In the genomic region with DNA sequence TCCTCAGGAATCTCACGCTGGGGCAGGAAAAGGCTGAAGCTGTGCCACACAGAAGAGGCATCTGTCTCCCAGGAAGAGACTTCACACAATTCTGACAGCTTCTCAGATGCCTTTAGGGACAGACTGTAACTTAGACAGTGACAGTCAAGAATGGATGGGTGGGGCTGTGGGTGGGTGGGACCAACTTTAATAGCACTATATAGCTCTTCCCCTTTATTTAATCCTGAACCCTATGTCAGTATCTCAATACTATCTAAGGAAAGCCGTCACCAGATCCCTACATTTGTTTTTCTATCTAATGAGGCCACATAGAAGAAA, we compare ENCODE assay signal across 29 mouse cellular contexts. TPM values are rescaled to one million over a fixed set of nuclear protein-coding genes. Genes with fewer than 3 reads are reported as not detected.
DNase-seq lines count a peak whose midpoint lies in the region; ATAC-seq and TF ChIP-seq lines count a peak whose summit lies in the region.
"Had no signal": no experiment of that assay in that cellular context is flagged by ENCODE, and none has a peak within 500 bp of the region (broad histone marks: within the 10 kb centered on the region; RNA-seq: fewer than 3 reads in every experiment).

No protein-coding gene starts in this region.

- H3K79me2 ChIP-seq in myocyte (ENCODE audit: control insufficient read depth, insufficient read depth) = no peaks in the 10 kb centered on the region

- peaks cover 20% of the 10 kb centered on the region for H3K4me1 ChIP-seq in heart, embryonic 13.5 days
- H3K4me1 ChIP-seq in limb, embryonic 12.5 days (replicated peaks) = peaks cover 6% of the 10 kb centered on the region
- H3K4me1 ChIP-seq in limb, embryonic 10.5 days = peaks cover 12% of the 10 kb centered on the region
- H3K4me1 ChIP-seq: hindbrain, embryonic 15.5 days; midbrain, embryonic 15.5 days had no signal

- H3K9me3 ChIP-seq in heart, embryonic 13.5 days = no peaks in the 10 kb centered on the region
- H3K9me3 ChIP-seq in limb, embryonic 12.5 days = no peaks in the 10 kb centered on the region
- H3K9me3 ChIP-seq in limb, embryonic 10.5 days (replicated peaks) = no peaks in the 10 kb centered on the region
- H3K9me3 ChIP-seq: forebrain, embryonic 10.5 days; forebrain, embryonic 15.5 days; hindbrain, embryonic 10.5 days; hindbrain, embryonic 15.5 days; midbrain, embryonic 15.5 days had no signal

- H3K36me3 ChIP-seq in heart, embryonic 13.5 days = no peaks in the 10 kb centered on the region
- no peaks in the 10 kb centered on the region for H3K36me3 ChIP-seq in limb, embryonic 12.5 days
- no peaks in the 10 kb centered on the region for H3K36me3 ChIP-seq in limb, embryonic 10.5 days
- no peaks in the 10 kb centered on the region for H3K36me3 ChIP-seq in myocyte (ENCODE audit: control insufficient read depth, insufficient read depth)
- H3K36me3 ChIP-seq: forebrain, embryonic 10.5 days; forebrain, embryonic 15.5 days; hindbrain, embryonic 10.5 days; hindbrain, embryonic 15.5 days; midbrain, embryonic 15.5 days had no signal

- H3K27ac ChIP-seq in gastrocnemius, adult 2 months = peak overlapping the region; percentile 74
- H3K27ac ChIP-seq in heart, embryonic 13.5 days (replicated peaks) = peak overlapping the region; percentile 46
- H3K27ac ChIP-seq in limb, embryonic 12.5 days = 0 out of 2 replicates have a peak overlapping the region, but pooled peaks have one; percentile 29
- H3K27ac ChIP-seq in limb, embryonic 10.5 days = no peak overlapping the region
- H3K27ac ChIP-seq: forebrain, embryonic 10.5 days; forebrain, embryonic 15.5 days; hindbrain, embryonic 10.5 days; hindbrain, embryonic 15.5 days; layer of hippocampus, adult 2 months; left cerebral cortex, adult 2 months; liver, embryonic 14.5 days; macrophage; midbrain, embryonic 15.5 days had no signal

- WGBS in heart, embryonic 13.5 days = 28% methylated on average over 2 of the region's 2 CpGs
- WGBS in limb, embryonic 12.5 days = 46% methylated on average over 2 of the region's 2 CpGs
- WGBS in limb, embryonic 10.5 days = 40% methylated on average over 2 of the region's 2 CpGs

- intact Hi-C loops in gastrocnemius, adult 2 months (cut with DNase I) = no loop called here
- intact Hi-C loops in gastrocnemius, postnatal 14 days (cut with DNase I; ENCODE audit: low total_unique reads) = no loop called here

- H3K4me2 ChIP-seq in heart, embryonic 13.5 days = peak overlapping the region; percentile 22; the same call in 1 of the 2 replicates
- no peak overlapping the region for H3K4me2 ChIP-seq in limb, embryonic 12.5 days
- H3K4me2 ChIP-seq in myocyte (ENCODE audit: low read depth) = peak overlapping the region; percentile 50
- H3K4me2 ChIP-seq: forebrain, embryonic 15.5 days; hindbrain, embryonic 15.5 days; midbrain, embryonic 15.5 days had no signal

- TF ChIP-seq POLR2A in myocyte (IDR thresholded peaks at IDR 0.05; ENCODE audit: insufficient read length, low read depth) = no peak

- no peak for DNase-seq in gastrocnemius, adult 2 months
- DNase-seq in gastrocnemius, postnatal 14 days = no peak
- DNase-seq in heart, postnatal 4 days = no peak
- no peak for DNase-seq in limb, embryonic 10.5 days (ENCODE audit: low spot score)
- DNase-seq in thymus, postnatal 25 days = no peak
- DNase-seq: cerebellum, adult 18-20 months; cerebellum, postnatal 10 days; kidney, adult 11 months; kidney, postnatal 36 days; liver; lung, adult 2 months; lung, postnatal 10 days; right cerebral cortex, adult 18-20 months; spleen, adult 18-20 months; thymus, postnatal 14 days had no signal

- ATAC-seq in heart, embryonic 13.5 days (ENCODE audit: extremely low read depth, insufficient number of reproducible peaks, low FRiP score, low TSS enrichment) = no peak
- no peak for ATAC-seq in limb, embryonic 12.5 days (ENCODE audit: insufficient number of reproducible peaks, insufficient read depth, low FRiP score, low TSS enrichment, low read depth)
- ATAC-seq: forebrain, embryonic 15.5 days; inflammation-experienced regulatory T-cells, adult 6 months; midbrain, embryonic 15.5 days; Patski had no signal

- H3K4me3 ChIP-seq in gastrocnemius, adult 2 months = no peak overlapping the region
- H3K4me3 ChIP-seq in heart, embryonic 13.5 days = no peak overlapping the region
- H3K4me3 ChIP-seq in limb, embryonic 12.5 days (replicated peaks) = no peak overlapping the region
- H3K4me3 ChIP-seq in limb, embryonic 10.5 days = no peak overlapping the region
- H3K4me3 ChIP-seq in myocyte = no peak overlapping the region
- H3K4me3 ChIP-seq: forebrain, embryonic 10.5 days; forebrain, embryonic 15.5 days; hindbrain, embryonic 10.5 days; hindbrain, embryonic 15.5 days; layer of hippocampus, adult 2 months; left cerebral cortex, adult 2 months; midbrain, embryonic 15.5 days had no signal

- H3K27me3 ChIP-seq in heart, embryonic 13.5 days (replicated peaks) = no peaks in the 10 kb centered on the region
- no peaks in the 10 kb centered on the region for H3K27me3 ChIP-seq in limb, embryonic 12.5 days
- no peaks in the 10 kb centered on the region for H3K27me3 ChIP-seq in limb, embryonic 10.5 days (ENCODE audit: low read depth, poor library complexity, severe bottlenecking)
- no peaks in the 10 kb centered on the region for H3K27me3 ChIP-seq in myocyte (ENCODE audit: control insufficient read depth, insufficient read depth, insufficient read length)
- H3K27me3 ChIP-seq: forebrain, embryonic 15.5 days; hindbrain, embryonic 15.5 days; midbrain, embryonic 15.5 days; Patski had no signal

- no peak overlapping the region for H3K9ac ChIP-seq in heart, embryonic 13.5 days
- no peak overlapping the region for H3K9ac ChIP-seq in limb, embryonic 12.5 days (replicated peaks)
- H3K9ac ChIP-seq: forebrain, embryonic 15.5 days; hindbrain, embryonic 15.5 days; liver, embryonic 14.5 days; midbrain, embryonic 15.5 days had no signal

- no peak for TF ChIP-seq CTCF in gastrocnemius, adult 2 months (IDR thresholded peaks at IDR 0.05)

- H3ac ChIP-seq in myocyte (ENCODE audit: control insufficient read depth, insufficient read length) = no peak overlapping the region

TF ChIP-seq in myocyte, 11 proteins besides CTCF, POLR2A, EP300 and RAD21:
- TF ChIP-seq POLR2AphosphoS2 (IDR thresholded peaks at IDR 0.05; ENCODE audit: insufficient read length, low read depth) (no peak), MYOG (IDR thresholded peaks at IDR 0.05; ENCODE audit: control insufficient read depth in 1 of 3, insufficient read depth in 1 of 3, insufficient read length in 2 of 3, low read depth in 2 of 3) (peak in 1 of 3 experiments; percentile 34), MYOD1 (IDR thresholded peaks at IDR 0.05; ENCODE audit: control insufficient read depth in 1 of 3, insufficient read length in 2 of 3, low read depth in 2 of 3) (peak in 1 of 3 experiments; percentile 47)

RNA-seq across cellular contexts. Expression of gene Kifc3, which starts 24.5 kb away (rescaled TPM):
- total RNA-seq in gastrocnemius, adult 2 months (2021) = 10 to 100 TPM in 1 of 2 experiments, 1 to 10 TPM in 1; 5.2 to 11.4 TPM
- total RNA-seq in gastrocnemius, postnatal 14 days (2021) = 10 to 100 TPM; 11.2 to 11.5 TPM
- polyA plus RNA-seq in heart, embryonic 13.5 days (2015; fragmentation: Nextera tagmentation; extraction: Ambion mirVana) = 10.6 and 12.1 TPM in 2 replicates
- 10 to 100 TPM; 61.4 to 63.9 TPM for total RNA-seq in heart, postnatal 4 days (2021)
- 16.4 and 16.5 TPM in 2 replicates for polyA plus RNA-seq in limb, embryonic 12.5 days (2016; fragmentation: Nextera tagmentation; extraction: Ambion mirVana)
- 10.8 and 13.2 TPM in 2 replicates for polyA plus RNA-seq in limb, embryonic 10.5 days (2016; fragmentation: Nextera tagmentation; extraction: Ambion mirVana)
- polyA plus RNA-seq in myocyte (2012; fragmentation: generic; extraction: Trizol) = 22.6 TPM
